Mouse (Mus musculus): ENCODE results near the gene Slc2a6. TPM values are rescaled to one million over a fixed set of nuclear protein-coding genes. Genes with fewer than 3 reads are reported as not detected.
A peak's percentile ranks its signal among the peaks of the same experiment; 100 is the strongest.

Gene Slc2a6
- polyA plus RNA-seq, 1 experiment from 2014 or later, result 0.47 TPM

DNA sequence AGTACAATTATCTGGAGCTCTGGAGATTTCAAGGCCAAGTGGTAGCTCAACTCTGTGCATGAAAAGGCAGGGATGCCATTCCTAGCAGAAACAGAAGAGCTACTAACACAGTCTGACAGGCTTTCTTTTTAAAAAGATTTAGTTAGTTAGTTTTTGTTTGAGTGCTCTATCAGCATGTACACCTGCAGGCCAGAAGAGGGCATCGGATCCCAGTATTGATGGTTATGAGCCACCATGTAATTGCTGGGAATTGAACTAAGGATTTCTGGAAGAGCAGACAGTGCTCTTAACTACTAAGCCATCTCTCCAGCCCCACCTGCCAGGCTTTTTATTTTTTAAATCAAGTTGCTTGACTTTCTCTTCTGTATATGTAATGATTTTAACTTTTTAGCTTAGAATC is 30.3 kb downstream of the Slc2a6 start:
- ATAC-seq (no peak), DNase-seq (no peak)
- Histone ChIP-seq H3K4me3 (ENCODE audit: low read depth, low read length) (no peak overlapping the region), H3K9me3 (ENCODE audit: low read length) (no peaks in the 10 kb centered on the region), H3K4me2 (ENCODE audit: low read depth, low read length) (no peak overlapping the region), H3K27me3 (ENCODE audit: insufficient read depth, low read length) (no peaks in the 10 kb centered on the region), H3K9ac (replicated peaks) (no peak overlapping the region), H3K27ac (ENCODE audit: low read depth) (no peak overlapping the region), H3K36me3 (replicated peaks; ENCODE audit: insufficient read depth, low read length) (no peaks in the 10 kb centered on the region), H3K4me1 (ENCODE audit: insufficient read depth) (0 out of 2 replicates have a peak, but pooled peaks cover 2% of the 10 kb centered on the region)
- TF ChIP-seq CTCF (IDR thresholded peaks at IDR 0.05; ENCODE audit: low read depth) (peak; percentile 33), EP300 (IDR thresholded peaks at IDR 0.05; ENCODE audit: low read depth) (no peak)
- WGBS (ENCODE audit: insufficient replicate concordance), result 67% methylated on average over 1 of the region's 1 CpGs

DNA sequence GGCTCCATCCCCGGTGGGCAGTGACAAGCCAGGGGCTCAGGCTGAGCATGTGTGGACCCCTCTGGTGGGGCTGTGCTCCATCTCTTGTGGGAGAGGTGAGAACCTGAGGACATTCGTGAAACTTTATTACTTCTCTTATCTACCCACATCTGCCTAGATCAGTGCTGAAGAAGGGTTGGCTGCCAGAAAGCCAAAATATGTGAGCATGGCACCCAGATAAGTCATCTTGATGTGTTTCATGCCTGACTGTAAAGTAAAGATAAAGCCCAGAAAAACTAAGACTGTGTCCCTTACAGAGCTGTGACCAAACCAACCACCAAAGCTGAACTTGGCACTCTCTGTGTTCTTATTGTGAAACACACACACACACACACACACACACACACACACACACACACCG is 33.9 kb downstream of the Slc2a6 start:
- no peaks in the 10 kb centered on the region for H3K36me3 ChIP-seq (replicated peaks; ENCODE audit: insufficient read depth, low read length)
- ATAC-seq, result no peak
- H3K4me3 ChIP-seq (ENCODE audit: low read depth, low read length), result no peak overlapping the region
- 65% methylated on average over 3 of the region's 3 CpGs for WGBS (ENCODE audit: insufficient replicate concordance)
- H3K9me3 ChIP-seq (ENCODE audit: low read length), result no peaks in the 10 kb centered on the region
- 0 out of 2 replicates have a peak, but pooled peaks cover 2% of the 10 kb centered on the region for H3K4me1 ChIP-seq (ENCODE audit: insufficient read depth)
- no peak for TF ChIP-seq CTCF (IDR thresholded peaks at IDR 0.05; ENCODE audit: low read depth)
- TF ChIP-seq EP300 (IDR thresholded peaks at IDR 0.05; ENCODE audit: low read depth), result no peak
- no peak overlapping the region for H3K27ac ChIP-seq (ENCODE audit: low read depth)
- H3K4me2 ChIP-seq (ENCODE audit: low read depth, low read length), result no peak overlapping the region
- no peak for DNase-seq
- H3K27me3 ChIP-seq (ENCODE audit: insufficient read depth, low read length), result no peaks in the 10 kb centered on the region
- no peak overlapping the region for H3K9ac ChIP-seq (replicated peaks)

DNA sequence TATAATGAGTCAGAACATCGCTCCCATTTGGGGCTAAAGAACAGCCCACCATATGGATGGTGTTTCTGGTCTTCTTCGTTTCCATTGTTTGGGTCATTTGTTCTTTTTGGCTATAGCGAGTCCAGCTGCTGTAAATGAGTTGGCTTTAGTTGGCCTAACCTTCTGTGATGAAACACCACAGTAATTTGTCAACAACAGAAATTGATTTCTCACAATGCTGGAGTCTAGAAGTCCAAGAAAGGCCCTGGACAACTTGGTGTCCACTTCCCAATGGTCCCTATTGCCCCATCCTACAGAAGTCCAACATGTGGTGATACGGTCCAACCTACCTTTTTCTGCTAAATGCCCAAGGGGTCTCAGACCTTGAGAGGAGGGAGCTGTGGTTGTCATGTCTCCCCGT is 43.2 kb downstream of the Slc2a6 start:
- DNase-seq (no peak), ATAC-seq (peak; percentile 88)
- Histone ChIP-seq H3K9me3 (ENCODE audit: low read length) (no peaks in the 10 kb centered on the region), H3K4me2 (ENCODE audit: low read depth, low read length) (peak overlapping the region; percentile 40), H3K36me3 (replicated peaks; ENCODE audit: insufficient read depth, low read length) (no peaks in the 10 kb centered on the region), H3K4me1 (ENCODE audit: insufficient read depth) (peaks cover 9% of the 10 kb centered on the region), H3K27me3 (ENCODE audit: insufficient read depth, low read length) (no peaks in the 10 kb centered on the region), H3K9ac (replicated peaks) (no peak overlapping the region), H3K4me3 (ENCODE audit: low read depth, low read length) (no peak overlapping the region), H3K27ac (ENCODE audit: low read depth) (peak overlapping the region; percentile 76)
- no peak for TF ChIP-seq CTCF (IDR thresholded peaks at IDR 0.05; ENCODE audit: low read depth)
- no peak for TF ChIP-seq EP300 (IDR thresholded peaks at IDR 0.05; ENCODE audit: low read depth)
- WGBS (ENCODE audit: insufficient replicate concordance), result 74% methylated on average over 5 of the region's 5 CpGs

DNA sequence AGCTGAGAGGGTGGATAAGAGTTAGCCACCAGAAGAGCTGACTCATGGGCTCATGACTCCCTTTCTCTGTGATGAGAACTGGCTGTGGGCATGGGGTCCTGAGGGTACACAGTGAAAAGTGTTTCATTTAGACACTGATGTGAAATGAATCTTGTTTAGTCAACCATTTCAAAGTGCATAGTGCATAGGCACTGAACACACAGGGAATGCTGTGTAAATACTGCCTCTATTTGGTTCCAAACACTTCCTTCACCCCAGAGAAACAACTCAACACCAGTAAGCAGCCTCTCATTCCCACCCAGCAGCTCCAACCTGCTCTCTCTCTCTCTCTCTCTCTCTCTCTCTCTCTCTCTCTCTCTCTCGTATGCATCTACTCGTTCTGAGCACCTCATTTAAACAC is 43.6 kb downstream of the Slc2a6 start:
- H3K9ac ChIP-seq (replicated peaks), result no peak overlapping the region
- H3K27me3 ChIP-seq (ENCODE audit: insufficient read depth, low read length), result no peaks in the 10 kb centered on the region
- H3K4me2 ChIP-seq (ENCODE audit: low read depth, low read length), result peak overlapping the region; percentile 40
- DNase-seq (no peak), ATAC-seq (peak; percentile 82)
- peak overlapping the region; percentile 76 for H3K27ac ChIP-seq (ENCODE audit: low read depth)
- TF ChIP-seq EP300 (IDR thresholded peaks at IDR 0.05; ENCODE audit: low read depth) (no peak), CTCF (IDR thresholded peaks at IDR 0.05; ENCODE audit: low read depth) (no peak)
- H3K4me1 ChIP-seq (ENCODE audit: insufficient read depth), result peaks cover 9% of the 10 kb centered on the region
- WGBS (ENCODE audit: insufficient replicate concordance), result 56% methylated on average over 2 of the region's 2 CpGs
- no peak overlapping the region for H3K4me3 ChIP-seq (ENCODE audit: low read depth, low read length)
- H3K36me3 ChIP-seq (replicated peaks; ENCODE audit: insufficient read depth, low read length), result no peaks in the 10 kb centered on the region
- H3K9me3 ChIP-seq (ENCODE audit: low read length), result no peaks in the 10 kb centered on the region

DNA sequence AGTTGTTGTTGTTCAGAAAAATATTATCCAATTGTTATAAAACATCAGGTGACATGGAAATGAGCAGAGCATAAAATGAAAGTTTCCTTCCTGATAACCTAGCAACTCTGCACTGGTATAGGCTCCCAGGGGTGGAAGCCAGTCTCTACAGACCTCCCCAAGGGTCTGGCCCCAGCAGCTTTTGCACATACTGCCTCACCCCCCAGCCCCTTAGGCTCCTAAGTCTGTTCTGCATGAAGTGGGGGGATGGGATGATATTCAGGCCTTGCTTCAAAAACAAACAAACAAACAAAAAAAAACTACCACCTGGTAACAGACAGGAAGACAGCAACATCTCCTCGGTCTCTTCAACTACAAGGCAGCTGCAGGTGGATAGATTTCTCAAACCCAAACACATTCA is 47.4 kb downstream of the Slc2a6 start:
- 50% methylated on average over 1 of the region's 1 CpGs for WGBS (ENCODE audit: insufficient replicate concordance)
- Histone ChIP-seq H3K9ac (replicated peaks) (no peak overlapping the region), H3K4me2 (ENCODE audit: low read depth, low read length) (no peak overlapping the region), H3K36me3 (replicated peaks; ENCODE audit: insufficient read depth, low read length) (no peaks in the 10 kb centered on the region), H3K27ac (ENCODE audit: low read depth) (no peak overlapping the region), H3K4me3 (ENCODE audit: low read depth, low read length) (no peak overlapping the region), H3K9me3 (ENCODE audit: low read length) (no peaks in the 10 kb centered on the region), H3K4me1 (ENCODE audit: insufficient read depth) (peaks cover 9% of the 10 kb centered on the region), H3K27me3 (ENCODE audit: insufficient read depth, low read length) (no peaks in the 10 kb centered on the region)
- ATAC-seq (no peak), DNase-seq (no peak)
- TF ChIP-seq EP300 (IDR thresholded peaks at IDR 0.05; ENCODE audit: low read depth), result no peak
- TF ChIP-seq CTCF (IDR thresholded peaks at IDR 0.05; ENCODE audit: low read depth), result no peak

DNA sequence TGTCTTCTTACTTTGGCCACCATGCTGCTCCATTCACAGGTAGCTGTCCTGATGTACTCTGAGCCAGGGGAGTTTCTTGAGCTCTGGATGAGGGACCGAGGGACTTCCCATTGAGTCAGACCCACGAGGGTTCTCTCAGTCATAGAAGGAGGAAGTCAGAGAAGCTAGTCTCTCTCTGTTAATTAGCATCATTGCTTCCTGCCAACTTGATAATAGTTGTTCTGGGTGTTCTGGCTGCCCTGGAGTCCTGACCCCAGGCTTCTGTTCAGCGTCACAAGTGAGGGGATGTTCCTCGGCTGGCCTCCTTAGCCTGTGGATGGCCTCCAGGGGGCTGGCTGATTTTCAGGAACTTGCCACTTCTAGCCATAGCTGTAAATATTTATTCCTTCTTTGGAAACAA is 53.8 kb downstream of the Slc2a6 start:
- Histone ChIP-seq H3K9ac (replicated peaks) (no peak overlapping the region), H3K27me3 (ENCODE audit: insufficient read depth, low read length) (no peaks in the 10 kb centered on the region), H3K4me3 (ENCODE audit: low read depth, low read length) (no peak overlapping the region), H3K36me3 (replicated peaks; ENCODE audit: insufficient read depth, low read length) (no peaks in the 10 kb centered on the region), H3K4me2 (ENCODE audit: low read depth, low read length) (no peak overlapping the region), H3K9me3 (ENCODE audit: low read length) (no peaks in the 10 kb centered on the region), H3K27ac (ENCODE audit: low read depth) (peak overlapping the region; percentile 66; the same call in 1 of the 2 replicates), H3K4me1 (ENCODE audit: insufficient read depth) (0 out of 2 replicates have a peak, but pooled peaks cover 9% of the 10 kb centered on the region)
- 0 out of 2 replicates have a peak, but pooled peaks have one; percentile 7 for TF ChIP-seq CTCF (IDR thresholded peaks at IDR 0.05; ENCODE audit: low read depth)
- no peak; the same call in 1 of the 2 replicates for TF ChIP-seq EP300 (IDR thresholded peaks at IDR 0.05; ENCODE audit: low read depth)
- peak; percentile 73 for ATAC-seq
- 19% methylated on average over 4 of the region's 4 CpGs for WGBS (ENCODE audit: insufficient replicate concordance)
- no peak for DNase-seq

DNA sequence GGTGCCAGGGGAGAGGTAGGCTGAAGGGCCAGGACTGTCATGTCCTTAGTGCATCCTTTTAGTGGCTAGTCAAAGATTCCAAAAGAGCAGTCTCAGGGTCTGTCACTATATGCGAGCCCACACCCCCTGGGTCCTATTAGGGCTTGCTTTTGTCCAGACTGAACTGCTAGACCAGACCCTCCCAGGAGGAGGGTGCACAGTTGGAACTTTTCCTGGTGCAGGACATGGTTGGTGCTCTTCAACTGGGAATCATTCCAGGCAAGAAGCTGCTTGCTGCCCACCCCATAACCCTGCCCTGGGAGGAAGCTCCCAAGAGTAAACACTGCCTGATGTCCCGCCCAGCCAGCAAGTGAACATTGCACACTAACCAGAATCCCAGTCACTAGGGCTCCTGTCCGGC is 54.7 kb downstream of the Slc2a6 start, which contains the start of gene Adamts13:
TSS of gene Adamts13 (plus strand) at position 301 of the 400 bp plus-strand sequence.
- H3K9ac ChIP-seq (replicated peaks), result no peak within 1 kb of the TSS

More for the DNA sequence above, 54.7 kb downstream of the Slc2a6 start, which contains the start of gene Adamts13:
- no peak for DNase-seq
- no peaks in the 10 kb centered on the region for H3K36me3 ChIP-seq (replicated peaks; ENCODE audit: insufficient read depth, low read length)
- no peak; the same call in 1 of the 2 replicates for ATAC-seq
- no peak within 1 kb of the TSS for H3K4me3 ChIP-seq (ENCODE audit: low read depth, low read length)
- no peak for TF ChIP-seq EP300 (IDR thresholded peaks at IDR 0.05; ENCODE audit: low read depth)
- no peak for TF ChIP-seq CTCF (IDR thresholded peaks at IDR 0.05; ENCODE audit: low read depth)
- no peak within 1 kb of the TSS for H3K4me2 ChIP-seq (ENCODE audit: low read depth, low read length)
- 0 out of 2 replicates have a peak, but pooled peaks cover 9% of the 10 kb centered on the region for H3K4me1 ChIP-seq (ENCODE audit: insufficient read depth)
- peak within 1 kb of the TSS; percentile 66 for H3K27ac ChIP-seq (ENCODE audit: low read depth)
- 44% methylated on average over 3 of the region's 3 CpGs for WGBS (ENCODE audit: insufficient replicate concordance)
- no peaks in the 10 kb centered on the region for H3K27me3 ChIP-seq (ENCODE audit: insufficient read depth, low read length)
- no peaks in the 10 kb centered on the region for H3K9me3 ChIP-seq (ENCODE audit: low read length)

Other genes with a start within 250 kb of the Slc2a6 start
- not detected in 2 replicates for gene Abo, start 163.0 kb downstream of the Slc2a6 start, polyA plus RNA-seq (2015; fragmentation: Nextera tagmentation; extraction: Ambion mirVana)
- gene Surf6, start 125.1 kb downstream of the Slc2a6 start, polyA plus RNA-seq (2015; fragmentation: Nextera tagmentation; extraction: Ambion mirVana), result 7.5 and 8.4 TPM in 2 replicates
- gene Med22, start 117.3 kb downstream of the Slc2a6 start, polyA plus RNA-seq (2015; fragmentation: Nextera tagmentation; extraction: Ambion mirVana), result 13.2 and 14.4 TPM in 2 replicates
- 341 and 347 TPM in 2 replicates for gene Rpl7a, start 117.2 kb downstream of the Slc2a6 start, polyA plus RNA-seq (2015; fragmentation: Nextera tagmentation; extraction: Ambion mirVana)
- gene Surf2, start 111.6 kb downstream of the Slc2a6 start, polyA plus RNA-seq (2015; fragmentation: Nextera tagmentation; extraction: Ambion mirVana), result 14.6 and 15.3 TPM in 2 replicates
- 29.8 and 30.1 TPM in 2 replicates for gene Surf1, start 111.5 kb downstream of the Slc2a6 start, polyA plus RNA-seq (2015; fragmentation: Nextera tagmentation; extraction: Ambion mirVana)
- 105 and 112 TPM in 2 replicates for gene Surf4, start 94.1 kb downstream of the Slc2a6 start, polyA plus RNA-seq (2015; fragmentation: Nextera tagmentation; extraction: Ambion mirVana)
- 0.06 TPM in 1 of 2 replicates, not detected in the other for gene Stkld1, start 94.0 kb downstream of the Slc2a6 start, polyA plus RNA-seq (2015; fragmentation: Nextera tagmentation; extraction: Ambion mirVana)
- gene Rexo4, start 63.6 kb downstream of the Slc2a6 start, polyA plus RNA-seq (2015; fragmentation: Nextera tagmentation; extraction: Ambion mirVana), result 13.7 and 14.2 TPM in 2 replicates
- gene Adamts13, start 54.6 kb downstream of the Slc2a6 start, polyA plus RNA-seq (2015; fragmentation: Nextera tagmentation; extraction: Ambion mirVana), result 1.7 and 1.9 TPM in 2 replicates
- gene Cacfd1, start 18.1 kb downstream of the Slc2a6 start, polyA plus RNA-seq (2015; fragmentation: Nextera tagmentation; extraction: Ambion mirVana), result 21.1 and 23.5 TPM in 2 replicates
- gene Mymk, start 44.2 kb upstream of the Slc2a6 start, polyA plus RNA-seq (2015; fragmentation: Nextera tagmentation; extraction: Ambion mirVana), result 0.49 TPM in 1 of 2 replicates, not detected in the other
- gene Adamtsl2, start 51.4 kb upstream of the Slc2a6 start, polyA plus RNA-seq (2015; fragmentation: Nextera tagmentation; extraction: Ambion mirVana), result 1.1 and 1.2 TPM in 2 replicates
- not detected in 2 replicates for gene Fam163b, start 114.5 kb upstream of the Slc2a6 start, polyA plus RNA-seq (2015; fragmentation: Nextera tagmentation; extraction: Ambion mirVana)
- not detected in 2 replicates for gene Dbh, start 137.2 kb upstream of the Slc2a6 start, polyA plus RNA-seq (2015; fragmentation: Nextera tagmentation; extraction: Ambion mirVana)
- gene Sardh, start 220.3 kb upstream of the Slc2a6 start, polyA plus RNA-seq (2015; fragmentation: Nextera tagmentation; extraction: Ambion mirVana), result 145 and 152 TPM in 2 replicates

Measured in liver, postnatal 0 days (tissue).